Mouse (Mus musculus) monocyte, adult 2 months (primary cell): ENCODE data around the gene Vmn1r85.
"Not testable (repeated sequence)": the region's sequence is repeated elsewhere in the genome, so short reads cannot be mapped to it uniquely, and the experiment has no call there.

Experiments used
- DNase-seq, 2 experiments: peaks; one replicate each; pipeline ENCODE4 v3.0.0; 2022; ENCODE audit warnings: low spot score in 2 of 2, low read depth in 1 of 2

Vmn1r85 gene

GRCm38 (mm10) chr7:13095073-13095472, at the start of gene Vmn1r85:
Vmn1r85 (minus strand) TSS chr7:13095173.
- DNase-seq: no peak

DNA sequence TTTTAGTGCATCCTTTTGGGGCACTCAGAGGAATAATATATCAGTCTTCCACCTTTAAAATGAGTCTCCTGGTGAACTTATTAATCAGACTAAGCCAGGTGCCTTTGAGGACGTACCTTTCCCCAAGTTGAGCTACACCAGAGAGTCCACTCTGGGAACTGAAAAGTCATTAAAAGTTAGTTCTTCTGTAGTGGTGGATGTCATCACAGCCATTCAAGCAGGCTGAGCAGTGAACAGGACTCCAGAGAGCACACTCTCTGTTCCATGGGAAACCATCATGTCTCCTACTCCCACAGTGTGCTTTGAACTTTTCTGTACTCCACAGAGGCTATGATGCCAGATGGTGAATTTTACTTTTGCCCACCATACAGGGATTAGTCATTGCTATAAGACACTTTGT, 45.1 kb upstream of the Vmn1r85 start, which contains the start of gene Vmn1r87:
Gene Vmn1r87 (minus strand): TSS at position 101 of the 400 bp plus-strand sequence.
- no peak for DNase-seq

DNA sequence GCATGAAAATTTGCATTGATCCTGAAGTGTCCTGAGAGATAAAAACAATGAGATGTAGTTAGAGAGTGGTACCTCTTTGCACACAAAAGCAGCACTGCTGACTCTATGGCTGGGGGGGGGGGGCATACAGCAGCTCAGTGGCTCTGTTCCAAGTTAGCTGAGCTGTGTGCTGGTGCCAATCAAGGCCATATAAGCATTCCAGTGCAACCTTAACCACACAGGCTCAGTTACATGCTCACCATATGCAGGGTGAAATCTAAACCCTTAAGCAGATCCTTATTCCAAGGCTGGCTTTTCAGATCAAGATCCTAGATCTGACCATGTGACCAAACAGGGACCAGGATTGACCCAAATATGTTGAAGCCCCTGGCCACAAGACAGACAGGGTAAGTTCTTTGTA, 42.4 kb upstream of the Vmn1r85 start:
- no peak for DNase-seq

GRCm38 (mm10) chr7:13131856-13132255, 36.9 kb upstream of the Vmn1r85 start:
- DNase-seq: no peak

DNA sequence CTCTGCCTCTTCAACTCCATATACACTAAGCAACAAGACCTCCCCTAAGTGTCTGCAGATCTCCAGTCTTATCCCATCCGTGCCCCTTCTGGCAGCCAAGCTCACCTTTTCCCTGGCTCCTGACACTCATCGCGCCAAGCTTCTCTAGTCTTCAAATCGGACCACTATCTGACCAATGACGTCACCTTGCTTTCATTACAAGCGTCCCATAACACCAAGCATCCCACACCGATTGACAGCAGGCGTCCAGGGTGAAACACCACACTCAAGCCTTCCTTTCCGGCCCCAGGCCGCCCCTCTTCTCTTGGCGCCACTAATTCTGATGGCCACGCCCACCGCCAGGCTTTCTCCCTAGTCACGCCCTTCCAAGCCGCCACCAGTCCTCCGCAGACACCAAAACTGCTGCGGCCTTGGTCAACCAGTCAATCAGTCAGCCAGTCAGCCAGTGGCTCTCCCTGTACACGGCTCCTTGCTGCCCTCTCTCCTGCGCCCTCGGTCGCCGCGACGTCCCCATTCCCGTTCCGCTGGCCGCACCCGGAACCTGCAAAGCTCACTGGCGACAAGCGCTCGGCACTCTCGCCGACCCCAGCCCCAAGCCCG, 28.7 kb upstream of the Vmn1r85 start:
- not testable (repeated sequence) for DNase-seq

DNA sequence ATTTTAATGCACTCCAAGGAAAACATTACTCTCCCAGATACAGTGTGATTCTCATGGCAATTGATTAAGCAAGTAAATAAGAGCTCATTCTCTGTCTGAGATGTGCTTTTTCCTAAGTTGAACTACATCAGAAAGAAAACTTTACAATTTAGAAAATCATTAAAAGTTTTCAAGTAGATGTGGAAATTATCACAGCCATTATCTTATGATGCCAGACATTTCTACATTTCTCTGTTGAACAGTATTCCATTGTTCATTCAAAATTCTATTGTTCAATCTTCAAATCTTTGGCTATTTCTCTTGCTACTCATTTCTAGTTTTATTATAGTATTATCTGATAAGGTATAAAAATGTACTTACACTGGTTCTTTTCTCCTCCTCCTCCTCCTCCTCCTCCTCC, 24.8 kb upstream of the Vmn1r85 start, which contains the start of gene Vmn1r86:
Gene Vmn1r86 (minus strand): TSS at position 101 of the 400 bp plus-strand sequence.
- no peak for DNase-seq

DNA sequence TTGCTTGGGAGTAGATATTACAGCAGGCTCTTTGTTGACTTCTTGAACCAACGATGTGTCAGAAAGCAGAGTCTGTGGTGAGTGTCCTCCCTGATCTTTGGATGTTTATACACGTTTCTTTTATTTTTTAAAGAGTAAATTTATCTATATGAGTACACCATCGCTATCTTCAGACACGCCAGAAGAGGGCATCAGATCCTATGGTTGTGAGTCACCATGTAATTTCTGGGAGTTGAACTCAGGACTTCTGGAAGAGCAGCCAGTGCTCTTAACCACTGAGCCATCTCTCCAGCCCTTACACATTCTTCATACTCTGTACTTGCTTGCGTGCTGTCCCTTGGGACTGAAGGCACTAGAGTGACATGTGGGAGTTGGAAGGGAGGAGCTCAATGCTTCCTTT, 22.7 kb downstream of the Vmn1r85 start:
- no peak for DNase-seq

GRCm38 (mm10) chr7:13063399-13063798, 31.6 kb downstream of the Vmn1r85 start:
- DNase-seq: not testable (repeated sequence)

GRCm38 (mm10) chr7:13059536-13059935, 35.4 kb downstream of the Vmn1r85 start:
- DNase-seq: no peak

DNA sequence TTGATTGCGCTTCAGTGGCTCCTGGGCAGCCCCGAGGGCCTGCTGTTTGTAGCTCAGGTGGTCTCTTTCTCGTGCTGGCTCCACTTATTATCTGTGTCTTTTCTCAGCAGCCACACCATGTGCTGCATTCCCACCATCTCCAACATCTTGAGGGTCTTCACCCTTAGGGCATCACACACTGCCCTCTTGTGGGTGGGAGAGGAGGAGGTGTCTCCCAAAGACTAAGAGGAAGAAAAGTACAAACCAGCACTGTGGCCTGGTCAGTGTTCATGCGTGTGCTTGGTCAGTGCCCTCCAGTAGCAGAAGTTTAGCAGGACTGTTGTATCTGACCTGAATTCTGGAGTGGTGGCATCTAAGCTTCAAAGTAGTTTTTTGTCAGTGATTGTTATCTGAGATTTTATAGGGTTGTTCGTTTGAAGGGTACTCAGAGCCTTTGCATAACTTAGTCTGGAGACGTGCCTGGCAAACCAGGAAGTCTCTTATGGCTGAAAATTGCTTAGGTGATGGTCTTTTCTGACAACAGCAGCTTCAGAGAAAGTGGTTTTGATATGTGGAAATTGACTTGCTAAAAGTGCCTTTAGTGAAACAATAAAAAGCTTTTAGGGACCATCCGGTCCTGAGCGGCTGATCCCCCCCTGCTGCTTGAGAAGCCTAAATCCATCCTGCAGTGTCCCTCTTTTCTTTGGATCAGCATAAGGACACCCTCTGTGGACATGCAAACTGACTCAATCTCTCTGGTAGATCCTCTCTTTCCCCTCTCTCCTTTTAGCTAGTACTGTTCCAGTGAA, 37.9 kb downstream of the Vmn1r85 start:
- no peak for DNase-seq

GRCm38 (mm10) chr7:13054287-13055010, 40.5 kb downstream of the Vmn1r85 start, which contains the start of gene Mzf1:
Mzf1 (minus strand) TSS chr7:13054764.
- peak; percentile 56 to 82 for DNase-seq

GRCm38 (mm10) chr7:13053961-13054286, 41.0 kb downstream of the Vmn1r85 start:
- DNase-seq: no peak

GRCm38 (mm10) chr7:13053501-13053900, 41.5 kb downstream of the Vmn1r85 start:
- no peak for DNase-seq

DNA sequence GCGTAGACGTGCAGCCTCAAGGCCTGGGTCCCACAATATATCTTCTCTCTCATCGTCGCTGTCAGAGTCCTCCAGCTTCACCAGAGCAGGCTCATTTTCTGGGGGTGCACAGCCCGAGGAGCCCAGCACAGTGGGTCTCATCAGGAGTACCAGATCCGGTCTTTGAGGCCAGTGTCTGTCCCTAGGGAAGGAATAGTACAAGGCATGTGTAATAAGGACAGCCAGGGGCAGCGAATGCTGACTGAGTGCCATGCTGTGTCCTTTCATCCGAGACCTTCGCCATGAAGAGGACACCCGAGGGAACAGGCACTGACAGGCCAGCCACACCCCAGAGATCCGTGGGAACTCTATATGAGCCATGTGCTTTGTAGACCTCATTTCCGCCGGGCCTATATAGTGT, 42.0 kb downstream of the Vmn1r85 start:
- no peak for DNase-seq

DNA sequence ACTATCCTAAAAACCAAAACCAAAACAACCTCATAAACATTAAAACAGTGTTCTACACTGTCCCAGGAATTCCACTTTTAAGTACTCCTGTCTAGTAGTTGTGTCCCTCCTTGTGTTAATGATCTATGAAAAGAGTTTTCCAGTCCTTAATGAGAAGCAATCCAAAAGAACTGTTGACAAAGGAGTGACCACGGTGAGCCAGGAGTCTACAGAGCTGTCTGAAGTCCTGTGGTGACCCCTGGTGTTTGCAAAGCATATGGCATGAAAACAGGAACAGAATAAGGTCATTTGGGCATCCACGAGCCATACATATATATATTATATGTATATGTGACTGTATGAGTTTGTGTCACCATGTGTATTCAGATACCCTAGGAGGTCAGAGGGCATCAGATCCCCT, 48.9 kb downstream of the Vmn1r85 start:
- peak in 1 of 2 experiments; percentile 49 for DNase-seq

GRCm38 (mm10) chr7:13044254-13044625, 50.7 kb downstream of the Vmn1r85 start:
- DNase-seq: no peak

DNA sequence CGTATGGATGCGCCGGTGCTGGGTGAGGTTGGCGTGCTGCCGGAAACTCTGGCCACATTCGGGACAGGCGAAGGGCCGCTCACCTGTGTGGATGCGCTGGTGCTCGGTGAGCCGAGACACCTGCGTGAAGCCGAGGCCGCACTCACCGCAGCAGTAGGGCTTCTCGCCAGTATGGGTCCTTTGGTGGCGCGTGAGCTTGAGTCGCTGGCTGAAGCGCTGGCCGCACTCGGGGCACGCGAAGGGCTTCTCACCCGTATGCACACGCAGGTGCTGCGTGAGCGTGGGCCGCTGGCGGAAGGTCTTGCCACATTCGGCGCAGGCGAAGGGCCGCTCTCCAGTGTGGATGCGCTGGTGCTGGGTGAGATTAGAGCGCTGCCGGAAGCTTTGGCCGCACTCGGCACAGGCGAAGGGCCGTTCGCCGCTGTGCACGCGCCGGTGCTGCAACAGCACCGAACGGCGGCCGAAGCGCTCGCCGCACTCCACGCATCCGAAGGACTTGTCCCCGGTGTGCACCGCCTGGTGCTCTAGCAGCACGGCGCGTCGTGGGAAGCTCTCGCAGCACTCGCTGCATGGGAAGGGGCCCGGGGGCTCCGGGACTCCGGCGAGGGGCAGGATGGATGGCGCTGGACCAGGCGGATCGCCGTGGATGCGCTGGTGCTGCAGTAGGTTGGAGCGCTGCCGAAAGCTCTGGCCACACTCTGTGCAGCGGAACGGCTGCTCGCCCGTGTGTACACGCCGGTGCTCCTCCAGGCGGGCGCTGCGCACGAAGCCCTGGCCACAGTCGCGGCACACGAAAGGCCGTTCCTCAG, 51.3 kb downstream of the Vmn1r85 start:
- DNase-seq: no peak

DNA sequence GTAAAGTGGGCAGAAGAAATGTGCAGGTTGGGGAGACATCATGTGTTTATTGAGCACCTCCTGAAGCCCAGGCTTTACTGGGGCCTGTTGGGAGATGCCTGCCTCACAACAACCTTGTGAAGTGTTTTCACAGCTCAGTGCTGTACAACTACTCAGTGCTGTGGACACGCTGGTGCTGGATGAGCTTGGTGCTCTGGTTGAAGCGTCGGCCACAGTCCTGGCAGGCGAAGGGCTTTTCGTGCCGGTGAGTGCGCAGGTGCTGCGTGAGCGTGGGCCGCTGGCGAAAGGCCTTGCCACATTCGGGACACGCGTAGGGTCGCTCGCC, 51.9 kb downstream of the Vmn1r85 start:
- no peak for DNase-seq

DNA sequence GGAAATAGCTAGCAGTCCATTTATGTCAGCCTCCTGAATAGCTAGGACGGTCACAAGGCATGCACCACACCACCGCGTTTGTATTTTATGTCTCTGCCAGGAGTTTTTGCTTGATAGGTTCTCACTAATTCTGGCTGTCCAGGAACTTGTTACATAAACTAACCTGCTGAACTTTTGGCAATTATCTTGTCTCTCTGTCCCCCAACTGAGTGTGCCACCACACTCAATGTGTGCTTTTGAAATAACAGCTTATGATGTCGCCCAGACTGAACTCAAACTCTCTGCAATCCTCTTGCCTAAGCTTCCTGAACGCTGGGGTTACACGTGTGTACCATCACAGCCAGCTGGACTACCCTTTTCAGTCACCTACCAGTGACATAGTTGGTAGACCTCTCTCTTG, 52.5 kb downstream of the Vmn1r85 start:
- no peak for DNase-seq

- no peak for DNase-seq
Measured at GRCm38 (mm10) chr7:13041256-13041655, 53.7 kb downstream of the Vmn1r85 start.

GRCm38 (mm10) chr7:13039181-13039580, 55.8 kb downstream of the Vmn1r85 start:
- no peak for DNase-seq
